Mouse (Mus musculus): ENCODE results near the gene Nox1.
A peak's percentile ranks its signal among the peaks of the same experiment; 100 is the strongest.

- TF ChIP-seq CTCF (IDR thresholded peaks at IDR 0.05 in 2 of 3, conservative IDR thresholded peaks at IDR 0.05 in 1 of 3; ENCODE audit: control insufficient read depth in 1 of 3, insufficient read depth in 1 of 3, low read depth in 2 of 3, low read length in 3 of 3, poor library complexity in 1 of 3, severe bottlenecking in 1 of 3) (no peak), POLR2A (IDR thresholded peaks at IDR 0.05; ENCODE audit: control insufficient read depth in 1 of 2, insufficient read depth in 1 of 2, low read depth in 1 of 2, low read length in 2 of 2, poor library complexity in 1 of 2) (no peak), MXI1 (IDR thresholded peaks at IDR 0.05; ENCODE audit: low read depth, low read length) (no peak), MAX (IDR thresholded peaks at IDR 0.05; ENCODE audit: low read length) (no peak), GATA1 (IDR thresholded peaks at IDR 0.05; ENCODE audit: low read depth, low read length) (peak; percentile 26; the same call in 1 of the 2 replicates), EP300 (IDR thresholded peaks at IDR 0.05; ENCODE audit: low read depth in 1 of 2, low read length in 2 of 2) (peak; percentile 21 to 81)
Measured at GRCm38 (mm10) chrX:134116417-134116816, 105.3 kb downstream of the Nox1 start.
